Mouse (Mus musculus) liver, postnatal 0 days (tissue): ENCODE results near the gene Map1b. TPM values are rescaled to one million over a fixed set of nuclear protein-coding genes. Genes with fewer than 3 reads are reported as not detected.

ENCODE experiments used
- ATAC-seq: fragments of 200-750 bp; cut with Nextera tagmentation; 2 replicates; pipeline ENCODE4 v1.8.0; 2017; ENCODE audit warnings: mild to moderate bottlenecking, moderate library complexity
- DNase-seq: peaks from one replicate; pipeline ENCODE4 v3.0.0-alpha.2; 2016
- H3K27ac ChIP-seq: fragments of 300-500 bp; sonication (generic); 2 replicates; pipeline ENCODE4 v1.5.1; 2014; ENCODE audit warnings: antibody characterized with exemption, moderate library complexity, mild to moderate bottlenecking, low read depth
- H3K27me3 ChIP-seq: fragments of 300-500 bp; sonication (generic); 2 replicates; pipeline ENCODE4 v1.6.1; 2014; ENCODE audit warnings: low read length, control low read depth, mixed read lengths; ENCODE audit not compliant: insufficient read depth
- H3K36me3 ChIP-seq: fragments of 300-500 bp; sonication (generic); replicated peaks from 2 replicates; pipeline ENCODE4 v1.6.1; 2014; ENCODE audit warnings: mild to moderate bottlenecking, control low read depth, low read length, moderate library complexity, mixed read lengths; ENCODE audit not compliant: insufficient read depth
- H3K4me1 ChIP-seq: fragments of 300-500 bp; sonication (generic); 2 replicates; pipeline ENCODE4 v1.6.1; 2014; ENCODE audit warnings: antibody characterized with exemption, mild to moderate bottlenecking, control low read depth; ENCODE audit not compliant: insufficient read depth
- H3K4me2 ChIP-seq: fragments of 300-500 bp; sonication (generic); 2 replicates; pipeline ENCODE4 v1.6.1; 2014; ENCODE audit warnings: low read depth, mild to moderate bottlenecking, low read length, moderate library complexity, mixed read lengths
- H3K4me3 ChIP-seq: fragments of 300-500 bp; sonication (generic); 2 replicates; pipeline ENCODE4 v1.5.1; 2014; ENCODE audit warnings: low read depth, low read length
- H3K9ac ChIP-seq: fragments of 300-500 bp; sonication (generic); replicated peaks from 2 replicates; pipeline ENCODE4 v1.6.1; 2014; ENCODE audit warnings: mild to moderate bottlenecking, moderate library complexity
- H3K9me3 ChIP-seq: fragments of 300-500 bp; sonication (generic); 2 replicates; pipeline ENCODE4 v1.6.1; 2016; ENCODE audit warnings: mild to moderate bottlenecking, control low read depth, low read length, mixed read lengths
- CTCF ChIP-seq: sonication (generic); IDR thresholded peaks from 2 replicates; pipeline ENCODE4 v1.5.1; 2016; ENCODE audit warnings: antibody characterized with exemption, low read depth
- EP300 ChIP-seq: IDR thresholded peaks from 2 replicates; pipeline ENCODE4 v1.6.1; 2016; ENCODE audit warnings: antibody characterized with exemption, low read depth, mild to moderate bottlenecking
- whole genome bisulfite sequencing: fragments of 180-500 bp; shearing (Covaris S2); extraction: QIAGEN DNeasy Blood & Tissue Kit; methylation state at CpG from one replicate; pipeline ENCODE4 v1.1.7; 2014; ENCODE audit not compliant: insufficient replicate concordance; 5-methylcytosine and 5-hydroxymethylcytosine counted together
- polyA plus RNA-seq: library from polyadenylated mRNA; unstranded; fragments of >200 nt; fragmentation: Nextera tagmentation; extraction: Ambion mirVana; gene quantifications from 2 replicates; pipeline ENCODE4 v1.2.1, GENCODE M21; 2015

Map1b gene
- polyA plus RNA-seq, 1 experiment from 2014 or later, result 1.2 TPM

GRCm38 (mm10) chr13:99474108-99474507, 42.2 kb downstream of the Map1b start:
- no peak overlapping the region for H3K4me3 ChIP-seq
- ATAC-seq, result no peak
- no peaks in the 10 kb centered on the region for H3K36me3 ChIP-seq
- no peaks in the 10 kb centered on the region for H3K9me3 ChIP-seq
- DNase-seq, result no peak
- WGBS, result 90% methylated on average over 7 of the region's 7 CpGs
- H3K27ac ChIP-seq, result no peak overlapping the region
- H3K4me2 ChIP-seq, result no peak overlapping the region
- TF ChIP-seq CTCF (no peak), EP300 (no peak)
- H3K27me3 ChIP-seq, result no peaks in the 10 kb centered on the region
- no peak overlapping the region for H3K9ac ChIP-seq
- H3K4me1 ChIP-seq, result no peaks in the 10 kb centered on the region

GRCm38 (mm10) chr13:99472028-99472427, 44.3 kb downstream of the Map1b start:
- ATAC-seq (no peak), DNase-seq (no peak)

GRCm38 (mm10) chr13:99470084-99470483, 46.3 kb downstream of the Map1b start:
- WGBS, result 83% methylated on average over 7 of the region's 7 CpGs
- TF ChIP-seq EP300 (no peak), CTCF (no peak)
- H3K4me1 ChIP-seq, result no peaks in the 10 kb centered on the region
- DNase-seq, result no peak
- ATAC-seq, result no peak
- H3K4me3 ChIP-seq, result no peak overlapping the region
- H3K9ac ChIP-seq, result no peak overlapping the region
- H3K4me2 ChIP-seq, result no peak overlapping the region
- H3K9me3 ChIP-seq, result no peaks in the 10 kb centered on the region
- H3K27ac ChIP-seq, result no peak overlapping the region
- H3K27me3 ChIP-seq, result no peaks in the 10 kb centered on the region
- H3K36me3 ChIP-seq, result no peaks in the 10 kb centered on the region

More at GRCm38 (mm10) chr13:99472028-99472427, 44.3 kb downstream of the Map1b start:
- Histone ChIP-seq H3K9ac (no peak overlapping the region), H3K4me3 (no peak overlapping the region), H3K27ac (no peak overlapping the region), H3K36me3 (no peaks in the 10 kb centered on the region), H3K4me2 (no peak overlapping the region), H3K4me1 (no peaks in the 10 kb centered on the region), H3K9me3 (no peaks in the 10 kb centered on the region), H3K27me3 (no peaks in the 10 kb centered on the region)
- 71% methylated on average over 9 of the region's 9 CpGs for WGBS
- no peak for TF ChIP-seq EP300
- TF ChIP-seq CTCF, result no peak

DNA sequence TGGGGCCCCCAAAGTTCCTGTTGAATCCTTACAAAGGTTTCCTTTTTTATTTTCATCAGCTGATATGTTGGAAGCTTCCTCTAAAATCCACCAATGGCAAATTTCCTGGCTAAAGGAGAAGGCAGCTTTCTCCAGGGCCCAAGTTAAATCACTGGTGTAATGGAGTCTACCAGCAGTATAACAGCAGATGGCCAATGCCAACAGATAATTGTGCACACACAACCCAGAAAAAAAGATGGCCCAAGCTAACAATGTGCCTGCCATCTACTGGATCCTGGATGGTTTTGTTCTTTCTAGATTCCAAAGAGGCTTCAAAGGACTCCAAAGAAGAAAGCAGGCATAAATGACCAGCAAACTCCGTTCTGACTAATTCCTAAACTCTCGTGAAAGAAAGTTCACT, 48.1 kb downstream of the Map1b start:
- ATAC-seq, result no peak
- Histone ChIP-seq H3K4me1 (no peaks in the 10 kb centered on the region), H3K9ac (no peak overlapping the region), H3K4me3 (no peak overlapping the region), H3K9me3 (no peaks in the 10 kb centered on the region), H3K36me3 (no peaks in the 10 kb centered on the region), H3K27me3 (no peaks in the 10 kb centered on the region), H3K27ac (no peak overlapping the region), H3K4me2 (no peak overlapping the region)
- 84% methylated on average over 2 of the region's 2 CpGs for WGBS
- TF ChIP-seq CTCF, result no peak
- TF ChIP-seq EP300, result no peak
- no peak for DNase-seq

DNA sequence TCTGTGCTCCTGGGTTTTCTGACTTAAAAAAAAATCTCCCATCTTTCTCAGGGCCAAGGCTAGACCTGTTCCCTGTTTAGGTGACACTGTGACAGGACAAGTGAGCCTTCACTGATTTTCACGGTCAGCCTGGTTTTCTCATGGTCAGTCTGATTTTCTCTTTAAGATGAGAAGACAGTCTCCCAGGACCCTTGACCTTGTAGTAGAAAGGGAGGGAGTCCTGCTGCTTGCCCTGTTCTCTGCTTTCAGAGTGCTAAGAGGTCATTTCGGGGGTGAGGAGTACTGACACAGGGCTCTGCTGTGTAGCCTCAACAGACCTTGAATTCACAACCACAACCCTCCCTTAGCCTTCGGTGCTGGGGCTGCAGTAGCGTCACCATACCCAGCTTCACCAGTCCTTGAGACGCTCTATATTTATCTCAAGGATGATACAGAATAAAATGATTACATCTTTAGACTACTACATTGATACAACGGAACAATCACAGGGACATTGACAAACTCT, 49.5 kb downstream of the Map1b start:
- 0 out of 2 replicates have a peak, but pooled peaks cover under 1% of the 10 kb centered on the region for H3K9me3 ChIP-seq
- no peaks in the 10 kb centered on the region for H3K36me3 ChIP-seq
- TF ChIP-seq CTCF (no peak), EP300 (no peak)
- no peak overlapping the region for H3K9ac ChIP-seq
- no peak overlapping the region for H3K4me2 ChIP-seq
- DNase-seq, result no peak
- no peaks in the 10 kb centered on the region for H3K27me3 ChIP-seq
- H3K27ac ChIP-seq, result no peak overlapping the region
- no peak for ATAC-seq
- no peaks in the 10 kb centered on the region for H3K4me1 ChIP-seq
- H3K4me3 ChIP-seq, result no peak overlapping the region
- 72% methylated on average over 6 of the region's 6 CpGs for WGBS

- no peaks in the 10 kb centered on the region for H3K36me3 ChIP-seq
- no peak overlapping the region for H3K4me2 ChIP-seq
- DNase-seq, result no peak
- H3K27me3 ChIP-seq, result no peaks in the 10 kb centered on the region
- H3K9me3 ChIP-seq, result 0 out of 2 replicates have a peak, but pooled peaks cover 3% of the 10 kb centered on the region
- ATAC-seq, result no peak
- H3K27ac ChIP-seq, result no peak overlapping the region
- no peak for TF ChIP-seq EP300
- no peak for TF ChIP-seq CTCF
- H3K4me3 ChIP-seq, result no peak overlapping the region
- 62% methylated on average over 2 of the region's 2 CpGs for WGBS
- no peaks in the 10 kb centered on the region for H3K4me1 ChIP-seq
- H3K9ac ChIP-seq, result no peak overlapping the region
These were observed 50.3 kb downstream of the Map1b start for GRCm38 (mm10) chr13:99466064-99466463.

DNA sequence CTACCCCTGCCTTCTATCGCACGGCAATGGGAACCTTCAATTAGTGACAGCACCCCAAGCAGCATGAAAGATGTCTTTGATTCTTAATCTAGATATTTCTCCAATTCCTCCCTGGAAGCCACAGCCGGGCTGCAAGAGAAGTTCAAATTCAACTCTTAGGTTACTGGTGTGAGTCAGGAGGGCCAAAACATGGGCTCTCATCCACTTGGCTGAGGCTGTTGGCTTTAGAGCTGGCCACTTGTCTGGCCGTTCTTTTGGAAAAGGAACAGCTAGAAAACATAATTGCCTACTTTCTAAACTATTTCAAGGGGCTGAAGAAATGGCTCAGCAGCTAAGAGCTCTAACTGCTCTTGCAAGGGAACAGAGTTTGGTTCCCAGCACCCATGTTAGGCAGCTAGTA, 51.8 kb downstream of the Map1b start:
- Histone ChIP-seq H3K27ac (no peak overlapping the region), H3K9ac (no peak overlapping the region), H3K4me1 (no peaks in the 10 kb centered on the region), H3K4me3 (no peak overlapping the region), H3K27me3 (no peaks in the 10 kb centered on the region), H3K4me2 (no peak overlapping the region), H3K36me3 (no peaks in the 10 kb centered on the region), H3K9me3 (0 out of 2 replicates have a peak, but pooled peaks cover 3% of the 10 kb centered on the region)
- DNase-seq (no peak), ATAC-seq (no peak)
- 78% methylated on average over 4 of the region's 4 CpGs for WGBS
- no peak for TF ChIP-seq EP300
